Mouse (Mus musculus) hindbrain, embryonic 10.5 days (tissue): ENCODE results near the gene Capza1. TPM values are rescaled to one million over a fixed set of nuclear protein-coding genes. Genes with fewer than 3 reads are reported as not detected.

ENCODE experiments used
- DNase-seq: peaks from one replicate; pipeline ENCODE4 v3.0.0-alpha.2; 2017; ENCODE audit warnings: low spot score
- H3K27ac ChIP-seq: fragments of 300-500 bp; sonication (generic); 2 replicates; pipeline ENCODE4 v1.5.1; 2016; ENCODE audit warnings: mild to moderate bottlenecking, moderate library complexity
- H3K27me3 ChIP-seq: fragments of 300-500 bp; sonication (generic); 2 replicates; pipeline ENCODE4 v1.6.1; 2016; ENCODE audit warnings: mild to moderate bottlenecking; ENCODE audit not compliant: poor library complexity, insufficient read depth, severe bottlenecking
- H3K36me3 ChIP-seq: fragments of 300-500 bp; sonication (generic); 2 replicates; pipeline ENCODE4 v1.6.1; 2016; ENCODE audit warnings: mild to moderate bottlenecking, moderate library complexity
- H3K4me1 ChIP-seq: fragments of 300-500 bp; sonication (generic); replicated peaks from 2 replicates; pipeline ENCODE4 v1.6.1; 2016; ENCODE audit warnings: mild to moderate bottlenecking
- H3K4me3 ChIP-seq: fragments of 300-500 bp; sonication (generic); 2 replicates; pipeline ENCODE4 v1.5.1; 2016; ENCODE audit warnings: mild to moderate bottlenecking, moderate library complexity
- H3K9me3 ChIP-seq: fragments of 300-500 bp; sonication (generic); 2 replicates; pipeline ENCODE4 v1.6.1; 2016; ENCODE audit warnings: mild to moderate bottlenecking, moderate library complexity
- WGBS: fragments of 180-500 bp; shearing (Covaris S2); methylation state at CpG from one replicate; pipeline ENCODE4 v1.1.7; 2016; 5-methylcytosine and 5-hydroxymethylcytosine counted together
- polyA plus RNA-seq: library from polyadenylated mRNA; unstranded; fragments of >200 nt; fragmentation: Nextera tagmentation; extraction: Ambion mirVana; gene quantifications from 2 replicates; pipeline ENCODE4 v1.2.1, GENCODE M21; 2016

The Capza1 gene
- polyA plus RNA-seq, 1 experiment from 2014 or later: 188 TPM

DNA sequence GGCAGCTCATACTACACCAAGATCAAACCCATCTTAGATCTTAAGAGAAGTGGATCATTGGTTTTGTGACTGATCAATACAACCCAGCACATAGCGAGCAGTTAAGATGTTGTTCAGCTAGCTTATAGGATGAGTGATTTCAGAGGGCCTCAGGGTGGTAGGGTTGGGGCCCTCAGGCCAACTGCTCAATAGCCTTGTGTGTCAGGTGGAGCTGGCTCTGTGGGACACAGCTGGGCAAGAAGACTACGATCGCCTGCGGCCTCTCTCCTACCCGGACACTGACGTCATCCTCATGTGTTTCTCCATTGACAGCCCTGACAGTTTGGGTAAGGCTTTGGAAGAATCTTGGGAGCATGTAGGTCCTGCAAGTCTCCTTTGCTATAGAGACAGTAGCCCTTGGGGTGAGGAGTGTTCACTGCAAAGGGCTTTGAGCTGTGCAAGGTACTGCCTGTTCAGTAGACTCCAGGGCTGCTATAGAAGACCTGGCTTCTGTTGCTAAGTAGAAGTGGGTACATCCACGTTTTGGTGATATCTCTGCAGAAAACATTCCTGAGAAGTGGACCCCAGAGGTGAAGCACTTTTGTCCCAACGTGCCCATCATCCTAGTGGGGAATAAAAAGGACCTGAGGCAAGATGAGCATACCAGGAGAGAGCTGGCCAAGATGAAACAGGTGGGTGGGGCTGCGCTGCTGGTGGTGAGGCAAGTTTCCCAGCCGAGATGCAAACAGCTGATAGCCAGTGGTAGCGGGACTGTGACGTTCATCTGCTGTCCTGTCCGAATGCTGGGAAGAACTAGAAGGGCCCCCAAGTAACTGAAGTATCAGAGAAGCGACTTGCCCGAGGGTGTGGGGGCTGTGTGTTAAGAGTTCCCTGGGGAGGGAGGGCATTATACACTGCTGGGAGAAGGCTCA is 71.7 kb downstream of the Capza1 start:
- Histone ChIP-seq H3K36me3 (peaks cover 44% of the 10 kb centered on the region), H3K4me3 (no peak overlapping the region), H3K27ac (no peak overlapping the region), H3K27me3 (peaks cover 19% of the 10 kb centered on the region), H3K9me3 (no peaks in the 10 kb centered on the region), H3K4me1 (peaks cover 74% of the 10 kb centered on the region)
- no peak for DNase-seq
- WGBS: 76% methylated on average over 15 of the region's 15 CpGs

DNA sequence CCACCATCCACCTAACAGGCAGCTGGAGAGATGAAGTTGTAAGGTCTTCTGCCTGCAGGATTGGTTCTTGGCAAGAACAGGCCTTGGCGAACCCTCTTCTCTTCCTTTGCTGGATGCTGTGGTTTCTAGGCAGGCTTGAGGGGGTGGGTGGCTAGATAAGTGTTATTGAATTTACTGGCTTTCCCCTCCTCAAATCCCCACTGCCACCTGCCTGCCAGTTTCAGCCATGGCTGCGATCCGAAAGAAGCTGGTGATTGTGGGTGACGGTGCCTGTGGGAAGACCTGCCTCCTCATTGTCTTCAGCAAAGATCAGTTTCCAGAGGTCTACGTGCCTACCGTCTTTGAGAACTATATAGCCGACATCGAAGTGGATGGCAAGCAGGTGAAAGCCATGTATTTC is 72.6 kb downstream of the Capza1 start:
- WGBS: 94% methylated on average over 8 of the region's 8 CpGs
- Histone ChIP-seq H3K27ac (no peak overlapping the region), H3K4me1 (peaks cover 74% of the 10 kb centered on the region), H3K4me3 (peak overlapping the region; percentile 70; the same call in 1 of the 2 replicates), H3K9me3 (no peaks in the 10 kb centered on the region), H3K27me3 (peaks cover 29% of the 10 kb centered on the region), H3K36me3 (peaks cover 37% of the 10 kb centered on the region)
- DNase-seq: no peak

DNA sequence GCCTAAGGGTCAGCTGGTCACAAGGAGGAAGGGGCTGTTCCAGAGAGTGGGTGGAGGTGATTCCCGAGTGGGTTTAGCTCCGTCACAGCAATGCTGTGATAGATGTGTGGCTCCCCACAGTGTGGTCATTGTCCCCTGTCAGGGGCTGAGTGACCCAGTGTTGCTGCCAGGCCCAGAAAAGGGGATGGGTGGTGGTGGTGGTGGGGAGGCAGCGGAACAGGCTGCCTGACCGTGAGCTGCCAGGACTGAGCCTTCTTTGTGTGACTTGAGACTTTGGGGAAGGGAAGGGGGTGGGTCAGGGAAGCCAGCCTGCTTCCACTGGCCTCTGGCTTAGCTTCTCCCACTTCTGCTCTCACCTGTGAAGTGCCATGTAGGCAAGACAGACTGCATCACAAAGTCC is 73.3 kb downstream of the Capza1 start:
- Histone ChIP-seq H3K27ac (peak overlapping the region; percentile 89), H3K27me3 (peaks cover 35% of the 10 kb centered on the region), H3K36me3 (peaks cover 32% of the 10 kb centered on the region), H3K9me3 (no peaks in the 10 kb centered on the region), H3K4me1 (peaks cover 73% of the 10 kb centered on the region), H3K4me3 (peak overlapping the region; percentile 70)
- WGBS: 23% methylated on average over 4 of the region's 4 CpGs
- no peak for DNase-seq

DNA sequence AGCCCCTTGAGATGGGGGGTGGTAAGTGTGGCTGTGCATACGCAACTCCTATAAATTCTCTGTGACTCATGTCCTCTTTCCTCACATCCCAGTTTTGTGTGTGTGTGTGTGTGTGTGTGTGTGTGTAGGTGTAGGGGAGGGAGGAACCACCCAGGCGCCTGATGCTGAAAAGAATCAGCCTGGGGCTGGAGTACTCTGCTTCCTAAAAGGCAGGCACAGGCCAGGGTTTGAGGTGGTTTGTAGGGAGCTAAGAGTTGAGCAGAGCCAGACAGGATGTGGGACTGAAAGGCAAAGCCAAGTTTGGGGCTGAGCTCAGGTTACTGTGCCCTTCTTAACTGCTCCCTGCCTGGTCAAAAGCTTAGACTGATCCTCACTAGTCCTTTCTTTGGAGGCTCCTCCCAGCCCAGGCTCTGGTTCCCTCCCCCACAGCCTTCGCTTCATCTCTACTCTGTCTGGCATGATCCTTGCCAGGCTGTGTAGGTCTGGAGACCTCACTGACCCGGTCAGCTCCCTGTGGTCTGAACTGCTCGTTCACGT is 73.8 kb downstream of the Capza1 start:
- Histone ChIP-seq H3K27ac (peak overlapping the region; percentile 89), H3K36me3 (peaks cover 27% of the 10 kb centered on the region), H3K4me3 (peak overlapping the region; percentile 70), H3K4me1 (peaks cover 68% of the 10 kb centered on the region), H3K27me3 (peaks cover 41% of the 10 kb centered on the region), H3K9me3 (no peaks in the 10 kb centered on the region)
- peak; percentile 50 for DNase-seq
- WGBS: 22% methylated on average over 6 of the region's 6 CpGs

DNA sequence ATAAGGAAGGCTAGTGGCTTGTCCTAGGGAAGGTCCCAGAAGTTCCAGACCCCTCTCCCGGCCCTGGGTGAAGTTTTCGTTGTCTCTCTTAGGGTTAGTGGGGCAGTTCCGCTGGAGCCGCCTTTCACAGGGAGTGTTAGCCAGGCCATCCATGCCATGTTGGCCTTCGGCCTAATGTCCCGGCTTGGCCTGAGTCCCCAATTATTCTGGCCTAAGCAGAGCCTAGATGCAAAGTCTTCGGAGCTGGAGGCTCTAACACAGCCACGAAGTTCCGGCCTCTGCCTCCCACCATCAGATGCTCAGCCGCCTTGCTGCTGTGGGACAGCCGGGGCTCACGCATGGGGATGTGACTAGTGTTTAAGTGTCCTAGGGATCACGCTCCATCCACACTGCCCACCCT is 74.5 kb downstream of the Capza1 start:
- WGBS: 36% methylated on average over 13 of the region's 13 CpGs
- Histone ChIP-seq H3K4me1 (peaks cover 61% of the 10 kb centered on the region), H3K4me3 (peak overlapping the region; percentile 70), H3K36me3 (peaks cover 20% of the 10 kb centered on the region), H3K9me3 (no peaks in the 10 kb centered on the region), H3K27me3 (peaks cover 47% of the 10 kb centered on the region), H3K27ac (peak overlapping the region; percentile 89)
- DNase-seq: no peak

DNA sequence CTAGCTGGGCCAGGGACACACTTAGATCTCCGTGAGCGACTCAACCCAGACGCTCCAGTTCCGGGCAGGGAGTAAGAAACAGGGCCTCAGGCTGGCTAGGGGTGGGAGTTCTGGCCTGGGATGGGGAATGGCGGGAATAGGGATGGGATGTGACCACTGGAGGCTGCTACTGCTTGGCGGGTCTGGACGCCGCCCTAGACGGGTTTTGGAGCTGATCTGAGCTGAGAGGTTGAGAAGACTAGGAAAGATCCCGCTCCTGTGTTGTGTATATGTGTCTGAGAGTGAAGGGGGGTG is 75.0 kb downstream of the Capza1 start:
- H3K27me3 ChIP-seq: peaks cover 53% of the 10 kb centered on the region
- 2% methylated on average over 10 of the region's 10 CpGs for WGBS
- peaks cover 20% of the 10 kb centered on the region for H3K36me3 ChIP-seq
- H3K27ac ChIP-seq: peak overlapping the region; percentile 89
- peak overlapping the region; percentile 70 for H3K4me3 ChIP-seq
- no peak for DNase-seq
- no peaks in the 10 kb centered on the region for H3K9me3 ChIP-seq
- peaks cover 56% of the 10 kb centered on the region for H3K4me1 ChIP-seq

DNA sequence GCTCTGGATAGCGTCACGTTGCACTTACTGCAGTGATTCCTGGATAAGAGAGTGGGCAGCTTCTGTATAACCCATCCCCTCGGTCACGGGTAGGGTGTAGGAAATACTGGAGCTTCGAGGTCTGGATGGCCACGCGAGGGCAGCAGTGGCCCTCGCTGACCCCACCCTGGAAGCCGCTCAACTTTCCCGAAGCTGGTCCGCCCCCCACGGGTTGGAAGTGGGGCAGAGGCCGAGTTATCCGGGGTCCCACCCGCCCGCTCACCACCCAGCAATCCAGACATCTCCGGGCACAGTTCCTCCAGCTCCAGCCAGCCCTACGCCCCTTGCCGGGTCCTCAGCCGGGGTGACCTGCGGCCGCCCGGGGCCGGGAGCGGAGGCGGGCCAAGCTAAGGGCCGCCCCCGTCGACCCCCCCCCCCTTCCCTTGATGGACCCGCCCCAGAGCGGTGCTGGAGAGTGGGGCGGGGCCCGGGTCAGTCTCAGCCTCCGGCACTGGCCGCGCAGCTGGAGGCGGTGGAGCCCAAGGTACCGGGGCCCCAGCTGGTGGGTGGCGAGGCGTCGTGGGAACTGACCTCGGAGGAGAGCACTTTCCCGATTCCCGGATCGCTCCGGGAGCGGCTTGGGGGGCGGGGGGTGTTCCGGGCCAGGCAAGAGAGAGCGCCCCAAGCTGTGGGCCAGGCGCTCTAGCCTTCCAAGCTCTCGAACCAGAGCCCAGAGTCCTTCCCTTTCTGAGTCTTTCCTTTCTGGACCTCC is 75.6 kb downstream of the Capza1 start:
- Histone ChIP-seq H3K27ac (peak overlapping the region; percentile 89), H3K27me3 (peaks cover 58% of the 10 kb centered on the region), H3K4me1 (peaks cover 51% of the 10 kb centered on the region), H3K9me3 (no peaks in the 10 kb centered on the region), H3K4me3 (peak overlapping the region; percentile 70), H3K36me3 (peaks cover 16% of the 10 kb centered on the region)
- peak; percentile 87 for DNase-seq
- WGBS: under 1% methylated on average over 52 of the region's 52 CpGs

DNA sequence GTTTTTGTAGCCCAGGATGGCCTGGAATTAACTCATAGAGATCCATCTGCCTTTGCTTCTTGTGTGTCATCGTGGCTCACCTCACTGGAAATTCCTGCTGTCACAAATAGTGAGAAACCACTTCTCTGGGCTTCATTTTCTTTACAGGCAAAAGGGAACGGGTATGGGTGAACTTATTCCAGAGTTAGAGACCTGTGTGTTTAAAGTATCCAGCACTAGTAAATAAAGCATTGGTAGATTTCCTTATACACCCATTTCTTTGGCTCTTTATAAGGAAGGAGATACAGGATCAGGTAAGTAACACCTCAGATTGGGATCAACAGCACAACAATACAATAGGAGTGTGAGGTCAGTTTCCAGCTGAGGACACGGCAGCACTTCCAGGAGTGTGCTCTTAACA is 76.2 kb downstream of the Capza1 start, which contains the start of gene Rhoc:
Rhoc (plus strand) TSS at position 301 of the 400 bp plus-strand sequence.
- peaks cover 65% of the 10 kb centered on the region for H3K27me3 ChIP-seq
- H3K4me1 ChIP-seq: peaks cover 45% of the 10 kb centered on the region
- H3K4me3 ChIP-seq: peak within 1 kb of the TSS; percentile 70
- no peaks in the 10 kb centered on the region for H3K9me3 ChIP-seq
- peak within 1 kb of the TSS; percentile 89 for H3K27ac ChIP-seq
- H3K36me3 ChIP-seq: peaks cover 10% of the 10 kb centered on the region
- 37% methylated on average over 3 of the region's 3 CpGs for WGBS
- DNase-seq: no peak

DNA sequence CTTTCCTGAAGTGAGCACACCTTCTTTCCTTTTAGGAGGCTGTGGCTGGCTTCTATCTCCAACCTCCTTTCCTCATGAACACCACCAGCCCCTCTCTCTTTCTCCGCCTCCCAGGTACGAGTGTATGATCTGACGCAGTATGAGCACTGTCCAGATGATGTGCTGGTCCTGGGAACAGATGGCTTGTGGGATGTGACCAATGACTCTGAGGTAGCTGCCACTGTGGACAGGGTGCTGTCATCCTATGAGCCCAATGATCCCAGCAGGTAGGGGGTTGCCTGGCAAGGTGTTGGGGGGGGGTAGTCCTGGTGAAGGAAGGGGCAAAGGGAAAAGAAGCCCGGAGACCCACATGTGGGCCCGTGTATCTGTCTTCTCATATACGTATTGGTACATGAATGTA is 79.0 kb downstream of the Capza1 start:
- Histone ChIP-seq H3K4me1 (peaks cover 38% of the 10 kb centered on the region), H3K4me3 (no peak overlapping the region), H3K9me3 (no peaks in the 10 kb centered on the region), H3K27me3 (peaks cover 90% of the 10 kb centered on the region), H3K36me3 (no peaks in the 10 kb centered on the region), H3K27ac (no peak overlapping the region)
- WGBS: 91% methylated on average over 6 of the region's 6 CpGs
- DNase-seq: no peak

DNA sequence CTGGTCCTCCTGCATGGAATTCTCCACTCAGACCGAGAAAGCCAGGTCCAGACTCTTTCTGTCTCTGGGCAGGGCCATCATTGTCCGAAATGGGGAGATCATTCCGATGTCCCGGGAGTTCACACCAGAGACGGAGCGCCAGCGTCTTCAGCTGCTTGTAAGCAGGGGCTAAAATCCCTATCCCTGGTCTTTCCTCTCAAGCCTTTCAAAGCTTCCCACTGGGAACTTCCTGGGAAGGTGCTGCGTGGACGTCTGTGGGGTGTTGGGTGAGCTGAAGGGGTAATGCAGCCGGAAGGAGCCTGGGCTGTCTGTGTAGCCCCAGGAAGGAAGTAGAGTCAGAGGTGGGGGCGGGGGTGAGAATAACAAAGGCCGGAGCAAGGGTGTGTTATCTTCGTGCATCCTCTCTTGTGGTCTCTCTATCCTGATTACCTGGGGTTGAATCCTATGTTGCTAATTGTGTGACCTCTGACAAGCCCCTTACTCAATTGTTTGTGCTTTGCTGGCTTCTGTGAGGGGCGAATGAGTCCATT is 80.3 kb downstream of the Capza1 start:
- no peak for DNase-seq
- Histone ChIP-seq H3K9me3 (no peaks in the 10 kb centered on the region), H3K36me3 (no peaks in the 10 kb centered on the region), H3K4me1 (peaks cover 25% of the 10 kb centered on the region), H3K27ac (no peak overlapping the region), H3K4me3 (no peak overlapping the region), H3K27me3 (peaks cover 92% of the 10 kb centered on the region)
- WGBS: 41% methylated on average over 14 of the region's 14 CpGs

DNA sequence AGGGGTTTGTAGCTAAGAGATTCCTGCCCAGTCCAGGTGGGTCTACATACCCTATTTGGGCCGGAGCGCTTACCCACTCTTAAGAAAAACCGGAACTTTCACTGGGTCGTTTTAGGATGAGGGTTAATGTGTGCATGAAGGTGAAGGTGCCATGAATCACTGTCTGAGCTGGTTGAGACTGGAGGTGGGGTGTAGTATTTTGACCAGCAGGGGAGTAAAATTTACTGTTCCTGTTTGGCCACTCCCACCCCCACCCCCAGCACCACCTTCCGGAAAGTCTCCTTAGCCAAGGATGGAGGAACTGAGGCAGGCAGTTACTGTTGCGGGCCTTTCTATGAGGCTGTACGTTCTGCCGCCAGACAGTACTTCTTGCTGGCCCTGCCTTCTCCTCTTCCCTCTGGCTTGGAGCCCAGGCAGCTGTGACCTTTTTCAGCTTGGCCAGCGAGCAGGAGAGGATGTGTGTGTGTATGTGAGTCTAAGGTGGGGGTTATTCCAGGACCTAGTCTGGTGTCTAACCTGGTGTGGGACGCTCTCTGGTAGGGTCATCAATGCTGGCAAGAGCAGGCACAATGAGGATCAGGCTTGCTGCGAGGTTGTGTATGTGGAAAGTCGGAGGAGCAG is 82.1 kb downstream of the Capza1 start:
- H3K36me3 ChIP-seq: no peaks in the 10 kb centered on the region
- 18% methylated on average over 12 of the region's 12 CpGs for WGBS
- peaks cover 100% of the 10 kb centered on the region for H3K27me3 ChIP-seq
- no peak for DNase-seq
- H3K4me3 ChIP-seq: peak overlapping the region; percentile 61
- H3K27ac ChIP-seq: no peak overlapping the region
- H3K9me3 ChIP-seq: no peaks in the 10 kb centered on the region
- H3K4me1 ChIP-seq: peaks cover 20% of the 10 kb centered on the region

DNA sequence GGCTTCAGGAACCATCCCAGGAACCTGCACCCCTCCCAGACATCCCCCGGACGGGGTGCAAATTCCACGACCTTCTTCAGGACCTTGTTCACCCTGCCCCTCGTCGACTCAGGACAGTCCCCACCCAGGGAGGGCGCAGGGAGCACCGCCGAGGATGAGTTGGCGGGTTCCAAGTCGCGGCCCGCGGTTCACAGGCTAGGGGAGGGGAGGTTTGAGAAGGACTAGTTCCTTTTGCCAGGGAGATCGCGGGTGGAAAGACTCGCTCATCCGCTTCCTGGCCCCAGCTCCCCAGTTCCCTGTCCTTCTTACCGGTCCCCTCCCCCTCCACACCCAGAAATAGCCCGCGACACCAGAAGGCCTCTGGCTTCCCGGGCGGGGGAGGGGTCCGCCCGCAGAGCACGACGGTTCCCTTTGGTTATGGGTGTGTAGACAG is 82.8 kb downstream of the Capza1 start, which contains the start of gene Fam19a3:
Fam19a3 (minus strand) TSS at position 370 of the 433 bp plus-strand sequence.
- Histone ChIP-seq H3K27me3 (peaks cover 100% of the 10 kb centered on the region), H3K36me3 (no peaks in the 10 kb centered on the region), H3K4me1 (peaks cover 25% of the 10 kb centered on the region), H3K9me3 (no peaks in the 10 kb centered on the region), H3K4me3 (peak within 1 kb of the TSS; percentile 61), H3K27ac (peak within 1 kb of the TSS; percentile 23; the same call in 1 of the 2 replicates)
- WGBS: under 1% methylated on average over 26 of the region's 26 CpGs
- DNase-seq: peak; percentile 33
